Mouse (Mus musculus) embryonic facial prominence, embryonic 11.5 days (tissue): ENCODE measurements around the gene Vps16. TPM values are rescaled to one million over a fixed set of nuclear protein-coding genes. Genes with fewer than 3 reads are reported as not detected.

ENCODE experiments used
- ATAC-seq: fragments of 200-750 bp; cut with Nextera tagmentation; replicated peaks from 2 replicates; pipeline ENCODE4 v1.8.0; 2017; ENCODE audit warnings: low read depth; ENCODE audit not compliant: insufficient number of reproducible peaks, low FRiP score, low TSS enrichment
- DNase-seq: peaks from one replicate; pipeline ENCODE4 v3.0.0-alpha.2; 2015; ENCODE audit warnings: low spot score
- H3K27ac ChIP-seq: fragments of 300-500 bp; sonication (generic); replicated peaks from 2 replicates; pipeline ENCODE4 v1.5.1; 2014; ENCODE audit warnings: mild to moderate bottlenecking, low read depth, low read length, control low read depth
- H3K27me3 ChIP-seq: fragments of 300-500 bp; sonication (generic); 2 replicates; pipeline ENCODE4 v1.6.1; 2014; ENCODE audit warnings: mild to moderate bottlenecking, low read length, moderate library complexity, mixed read lengths; ENCODE audit not compliant: control insufficient read depth, insufficient read depth
- H3K36me3 ChIP-seq: fragments of 300-500 bp; sonication (generic); replicated peaks from 2 replicates; pipeline ENCODE4 v1.6.1; 2014; ENCODE audit warnings: low read depth, mild to moderate bottlenecking, low read length, moderate library complexity, mixed read lengths; ENCODE audit not compliant: control insufficient read depth, insufficient read depth
- H3K4me1 ChIP-seq: fragments of 300-500 bp; sonication (generic); 2 replicates; pipeline ENCODE4 v1.6.1; 2014; ENCODE audit warnings: low read length, mixed read lengths; ENCODE audit not compliant: control insufficient read depth, insufficient read depth
- H3K4me2 ChIP-seq: fragments of 300-500 bp; sonication (generic); 2 replicates; pipeline ENCODE4 v1.6.1; 2014; ENCODE audit warnings: low read depth, mild to moderate bottlenecking, control low read depth, low read length, moderate library complexity
- H3K4me3 ChIP-seq: fragments of 300-500 bp; sonication (generic); 2 replicates; pipeline ENCODE4 v1.5.1; 2014; ENCODE audit warnings: low read depth, low read length, control low read depth
- H3K9ac ChIP-seq: fragments of 300-500 bp; sonication (generic); replicated peaks from 2 replicates; pipeline ENCODE4 v1.6.1; 2014; ENCODE audit warnings: mild to moderate bottlenecking, control low read depth, low read length
- H3K9me3 ChIP-seq: fragments of 300-500 bp; sonication (generic); replicated peaks from 2 replicates; pipeline ENCODE4 v1.6.1; 2016; ENCODE audit warnings: mild to moderate bottlenecking, low read length, inconsistent platforms, mixed read lengths; ENCODE audit not compliant: control insufficient read depth
- WGBS: fragments of 180-500 bp; shearing (Covaris S2); extraction: QIAGEN DNeasy Blood & Tissue Kit; methylation state at CpG from one replicate; pipeline ENCODE4 v1.1.7; 2014; 5-methylcytosine and 5-hydroxymethylcytosine counted together
- polyA plus RNA-seq: library from polyadenylated mRNA; unstranded; fragments of >200 nt; fragmentation: Nextera tagmentation; extraction: Ambion mirVana; gene quantifications from 2 replicates; pipeline ENCODE4 v1.2.1, GENCODE M21; 2014

The Vps16 gene
- polyA plus RNA-seq, 1 experiment from 2014 or later, result 81.9 TPM

DNA sequence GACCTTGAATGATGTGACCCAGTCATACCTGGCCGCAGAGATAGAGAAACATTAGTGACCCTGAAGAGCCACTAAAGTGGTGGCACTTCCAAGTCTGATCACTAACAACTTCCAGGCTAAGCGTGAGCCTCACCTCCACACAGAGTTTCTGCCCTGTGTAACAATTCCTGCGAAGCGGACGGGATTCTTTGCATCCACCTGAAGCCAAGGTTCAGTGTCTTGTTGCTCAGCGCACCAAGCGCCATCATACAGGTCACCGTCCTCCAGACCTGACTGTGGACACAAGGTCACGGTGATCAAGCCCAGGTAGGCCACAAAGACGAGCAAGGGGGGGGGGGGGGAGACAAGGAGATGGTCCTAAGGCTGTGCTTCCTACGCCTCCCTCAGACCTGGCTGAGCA, 28.4 kb upstream of the Vps16 start:
- Histone ChIP-seq H3K9me3 (no peaks in the 10 kb centered on the region), H3K4me2 (no peak overlapping the region), H3K27ac (no peak overlapping the region), H3K4me1 (peaks cover 5% of the 10 kb centered on the region), H3K9ac (no peak overlapping the region), H3K27me3 (no peaks in the 10 kb centered on the region), H3K36me3 (no peaks in the 10 kb centered on the region), H3K4me3 (no peak overlapping the region)
- WGBS, result 95% methylated on average over 11 of the region's 11 CpGs
- ATAC-seq (no peak), DNase-seq (no peak)

DNA sequence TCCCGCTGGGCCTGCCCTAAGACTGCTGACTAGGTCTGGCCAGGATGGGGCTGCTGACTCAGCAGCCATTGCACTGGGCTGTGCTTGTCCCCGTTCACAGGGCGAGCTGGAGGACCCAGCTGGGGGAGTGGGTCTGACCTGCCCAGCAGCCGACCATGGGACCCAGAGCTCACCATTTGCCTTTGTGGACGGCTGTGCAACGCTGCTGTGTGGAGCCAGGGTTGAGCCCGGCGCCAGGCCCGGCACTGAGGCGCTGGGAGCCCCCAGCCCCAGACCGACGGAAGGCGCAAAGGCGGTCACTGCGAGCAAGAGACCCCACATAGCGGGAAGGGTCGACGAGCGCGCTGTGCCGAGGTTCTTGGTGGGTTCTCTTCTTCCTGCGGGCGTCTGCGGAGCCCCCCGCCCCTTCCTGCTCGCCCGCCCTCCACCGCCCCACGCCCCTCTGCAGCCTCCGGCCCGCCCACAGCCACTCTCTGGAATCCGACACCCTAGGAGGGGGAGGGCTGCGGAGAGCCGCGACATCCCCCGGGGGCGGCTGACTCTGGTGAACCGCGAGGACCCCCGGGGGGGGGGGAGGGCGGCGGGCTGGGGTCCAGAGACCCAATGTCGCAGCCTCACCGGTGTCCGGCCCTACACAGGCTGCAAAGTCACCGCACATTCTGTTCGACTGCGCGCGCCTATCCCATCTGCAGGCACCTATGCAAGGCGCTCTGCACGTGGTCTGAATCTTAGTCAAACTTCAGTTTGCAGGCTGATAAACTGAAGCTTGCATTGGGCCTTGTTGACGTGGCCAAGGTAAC, 26.8 kb upstream of the Vps16 start, which contains the start of gene Cpxm1:
TSS of gene Cpxm1 (minus strand) at position 389 of the 800 bp plus-strand sequence.
- peak within 1 kb of the TSS; percentile 83 for H3K4me2 ChIP-seq
- H3K4me1 ChIP-seq, result peaks cover 5% of the 10 kb centered on the region
- H3K27me3 ChIP-seq, result no peaks in the 10 kb centered on the region
- peak; percentile 84 for DNase-seq
- no peaks in the 10 kb centered on the region for H3K9me3 ChIP-seq
- WGBS, result under 1% methylated on average over 48 of the region's 53 CpGs
- peak; percentile 86 for ATAC-seq
- peak within 1 kb of the TSS; percentile 61 for H3K4me3 ChIP-seq
- peak within 1 kb of the TSS; percentile 78 for H3K27ac ChIP-seq
- no peaks in the 10 kb centered on the region for H3K36me3 ChIP-seq
- peak within 1 kb of the TSS; percentile 82 for H3K9ac ChIP-seq

DNA sequence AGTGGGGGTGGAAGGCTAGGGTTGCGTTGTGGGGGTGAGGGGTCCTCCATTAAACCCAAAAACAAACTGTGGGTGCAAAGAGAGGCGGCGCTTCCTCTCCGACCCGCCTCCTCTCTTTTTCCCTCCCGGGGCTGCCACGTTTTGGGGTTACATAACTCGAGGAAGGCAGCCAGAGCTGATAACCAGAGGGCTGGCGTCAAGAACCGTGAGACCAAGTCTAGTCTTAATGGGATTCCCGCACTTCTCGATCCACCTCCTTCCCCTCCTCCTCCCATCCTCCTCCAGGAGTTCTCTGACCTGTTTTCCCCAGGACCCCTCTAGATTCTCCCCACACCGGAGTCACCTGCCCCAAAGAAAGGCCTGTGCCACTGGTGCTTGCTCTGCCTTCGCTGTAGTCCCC, 26.0 kb upstream of the Vps16 start:
- Histone ChIP-seq H3K4me1 (peaks cover 5% of the 10 kb centered on the region), H3K4me3 (peak overlapping the region; percentile 61), H3K4me2 (peak overlapping the region; percentile 83), H3K9me3 (no peaks in the 10 kb centered on the region), H3K9ac (peak overlapping the region; percentile 82), H3K27ac (no peak overlapping the region), H3K27me3 (no peaks in the 10 kb centered on the region), H3K36me3 (no peaks in the 10 kb centered on the region)
- peak; percentile 12 for DNase-seq
- ATAC-seq, result no peak
- WGBS, result 11% methylated on average over 13 of the region's 14 CpGs

DNA sequence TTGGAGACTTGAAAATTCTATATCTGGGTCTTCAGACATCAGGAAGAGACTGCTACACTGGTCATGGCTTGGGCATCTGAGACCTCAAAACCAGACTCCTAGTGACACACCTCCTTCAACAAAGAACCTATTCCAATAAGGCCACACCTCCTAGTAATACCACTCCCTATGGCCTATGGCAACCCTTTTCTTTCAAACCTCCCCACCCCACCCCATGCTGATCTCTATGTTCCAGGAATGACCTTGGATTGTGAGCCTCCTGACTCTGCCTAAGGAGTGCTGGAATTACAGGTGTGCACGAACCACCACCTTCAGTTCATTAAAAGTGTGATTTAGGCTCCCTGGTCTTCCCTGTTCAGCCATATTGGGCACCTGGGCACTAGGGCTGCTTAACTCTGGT, 24.1 kb upstream of the Vps16 start:
- H3K27me3 ChIP-seq, result no peaks in the 10 kb centered on the region
- DNase-seq (no peak), ATAC-seq (no peak)
- no peaks in the 10 kb centered on the region for H3K9me3 ChIP-seq
- no peak overlapping the region for H3K27ac ChIP-seq
- peaks cover 5% of the 10 kb centered on the region for H3K4me1 ChIP-seq
- 87% methylated on average over 1 of the region's 1 CpGs for WGBS
- no peak overlapping the region for H3K9ac ChIP-seq
- H3K36me3 ChIP-seq, result no peaks in the 10 kb centered on the region
- H3K4me2 ChIP-seq, result no peak overlapping the region
- no peak overlapping the region for H3K4me3 ChIP-seq

DNA sequence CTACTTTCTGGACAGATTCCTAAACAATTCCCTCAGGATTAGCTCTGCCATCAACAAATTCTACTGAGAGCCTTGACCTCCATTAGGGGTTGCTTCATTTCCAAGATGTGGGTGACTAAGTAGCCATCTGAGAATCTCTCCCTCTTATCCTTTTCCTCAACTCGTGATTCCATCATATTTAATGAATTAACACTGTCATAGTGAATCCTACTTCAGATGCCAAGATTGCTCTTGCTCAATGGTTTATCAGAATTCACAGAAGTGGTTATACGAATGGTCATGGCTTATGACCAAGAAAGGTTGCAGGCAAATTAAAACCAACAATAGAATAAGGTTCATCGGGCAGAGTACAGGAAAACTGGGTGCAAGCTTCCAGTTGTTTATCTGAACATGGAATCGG, 22.2 kb upstream of the Vps16 start:
- no peak for DNase-seq
- ATAC-seq, result no peak
- Histone ChIP-seq H3K9me3 (no peaks in the 10 kb centered on the region), H3K36me3 (no peaks in the 10 kb centered on the region), H3K4me2 (no peak overlapping the region), H3K4me3 (no peak overlapping the region), H3K27ac (no peak overlapping the region), H3K4me1 (peaks cover 3% of the 10 kb centered on the region; the same call in 1 of the 2 replicates), H3K9ac (no peak overlapping the region), H3K27me3 (no peaks in the 10 kb centered on the region)
- WGBS, result 84% methylated on average over 4 of the region's 4 CpGs

DNA sequence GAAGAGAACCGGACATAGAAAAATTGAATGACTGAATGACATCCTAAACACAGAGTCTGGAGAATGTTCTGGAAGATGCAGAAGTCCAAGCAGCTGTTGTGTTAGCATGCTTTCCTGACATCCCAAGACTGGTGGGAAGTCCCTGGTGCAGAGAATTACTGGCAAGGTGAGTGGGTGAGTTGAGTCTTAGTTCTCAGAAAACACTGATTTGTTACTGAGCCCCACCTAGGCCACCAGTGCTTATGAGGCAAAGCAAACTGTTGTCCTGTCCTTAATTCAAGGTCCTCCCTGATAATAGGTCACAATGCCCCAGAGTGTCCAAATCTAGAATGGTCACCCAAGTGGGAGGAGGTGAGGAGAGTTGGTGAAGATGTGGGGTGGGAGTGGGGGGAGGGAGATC, 19.2 kb upstream of the Vps16 start, which contains the start of the genes Gm28372 and 1700020A23Rik:
TSS of gene Gm28372 (plus strand) at position 301 of the 400 bp plus-strand sequence.
TSS of gene 1700020A23Rik (plus strand) at position 321 of the 400 bp plus-strand sequence.
- no peak within 1 kb of the TSS for H3K27ac ChIP-seq
- no peak within 1 kb of the TSS for H3K4me3 ChIP-seq
- H3K36me3 ChIP-seq, result no peaks in the 10 kb centered on the region
- DNase-seq, result no peak
- H3K27me3 ChIP-seq, result no peaks in the 10 kb centered on the region
- no peaks in the 10 kb centered on the region for H3K4me1 ChIP-seq
- H3K9me3 ChIP-seq, result no peaks in the 10 kb centered on the region
- no peak for ATAC-seq
- 89% methylated on average over 1 of the region's 1 CpGs for WGBS
- H3K9ac ChIP-seq, result no peak within 1 kb of the TSS
- H3K4me2 ChIP-seq, result no peak within 1 kb of the TSS

DNA sequence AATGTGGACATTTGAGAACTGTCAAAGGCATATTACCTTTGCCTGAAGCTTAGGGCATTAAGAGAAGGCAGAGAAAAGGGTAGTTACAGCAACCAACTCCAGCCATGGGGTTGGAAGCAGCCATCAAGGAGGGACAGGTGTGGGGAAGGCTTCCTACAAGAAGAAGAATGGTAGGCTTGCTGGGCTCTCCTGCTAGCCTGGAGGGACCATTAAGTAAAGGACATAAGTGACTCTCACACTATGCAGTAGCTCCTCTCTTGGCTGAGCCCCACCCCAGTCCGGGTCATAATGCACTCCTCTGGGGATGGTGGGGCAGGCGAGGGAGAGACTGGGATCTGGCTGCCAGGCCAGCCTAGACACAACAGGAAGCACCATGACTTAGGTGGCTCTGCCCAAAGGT, 18.0 kb upstream of the Vps16 start, which contains the start of gene Tmem239:
TSS of gene Tmem239 (plus strand) at position 301 of the 400 bp plus-strand sequence.
- 0 out of 2 replicates have a peak, but pooled peaks have one; percentile 26 for ATAC-seq
- Histone ChIP-seq H3K4me1 (no peaks in the 10 kb centered on the region), H3K27me3 (no peaks in the 10 kb centered on the region), H3K4me3 (no peak within 1 kb of the TSS), H3K27ac (no peak within 1 kb of the TSS), H3K9ac (no peak within 1 kb of the TSS), H3K36me3 (no peaks in the 10 kb centered on the region), H3K9me3 (no peaks in the 10 kb centered on the region), H3K4me2 (no peak within 1 kb of the TSS)
- 72% methylated on average over 2 of the region's 2 CpGs for WGBS
- DNase-seq, result no peak

DNA sequence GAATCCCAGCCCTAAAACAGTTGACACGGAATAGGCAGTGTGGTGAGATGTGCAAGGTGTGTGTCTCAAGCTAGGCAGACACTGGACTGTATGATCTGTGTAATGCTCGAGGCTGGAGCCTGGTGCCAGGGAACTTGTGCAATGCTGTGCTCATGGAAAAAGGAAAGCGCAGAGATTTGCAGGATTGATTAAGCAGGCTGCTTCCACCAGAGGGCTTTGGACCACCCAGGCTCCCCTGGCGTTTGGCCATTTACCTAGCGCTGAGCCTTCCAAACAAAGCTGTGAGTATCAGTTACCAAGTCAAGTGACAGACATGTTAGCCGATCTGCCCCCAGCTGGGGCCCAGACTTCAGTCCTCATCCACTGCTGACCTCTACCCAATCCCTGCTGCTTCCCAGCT, 15.9 kb upstream of the Vps16 start:
- WGBS, result 11% methylated on average over 6 of the region's 6 CpGs
- peak; percentile 84 for DNase-seq
- ATAC-seq, result peak; percentile 66; the same call in 1 of the 2 replicates
- Histone ChIP-seq H3K27me3 (no peaks in the 10 kb centered on the region), H3K27ac (no peak overlapping the region), H3K4me1 (no peaks in the 10 kb centered on the region; the same call in 1 of the 2 replicates), H3K9me3 (no peaks in the 10 kb centered on the region), H3K36me3 (no peaks in the 10 kb centered on the region), H3K9ac (no peak overlapping the region), H3K4me2 (no peak overlapping the region), H3K4me3 (no peak overlapping the region)
